Mouse (Mus musculus): ENCODE results near the gene Tmem196.

Gene Tmem196

GRCm38 (mm10) chr12:119945589-119946310 lies at the start of gene Tmem196:
TSS of gene Tmem196 (plus strand) at chr12:119945822.
- no peak for DNase-seq (ENCODE audit: low read depth, low spot score)

GRCm38 (mm10) chr12:119946311-119946692 lies 680 bp downstream of the Tmem196 start:
- DNase-seq (ENCODE audit: low read depth, low spot score): no peak

GRCm38 (mm10) chr12:119957041-119957440 lies 11.4 kb downstream of the Tmem196 start:
- DNase-seq (ENCODE audit: low read depth, low spot score): no peak

GRCm38 (mm10) chr12:119960730-119961129 lies 15.1 kb downstream of the Tmem196 start:
- DNase-seq (ENCODE audit: low read depth, low spot score): no peak

GRCm38 (mm10) chr12:119965373-119965772 lies 19.8 kb downstream of the Tmem196 start:
- DNase-seq (ENCODE audit: low read depth, low spot score): no peak

- DNase-seq (ENCODE audit: low read depth, low spot score): no peak
Observed at GRCm38 (mm10) chr12:119970068-119970467, 24.4 kb downstream of the Tmem196 start.

- DNase-seq (ENCODE audit: low read depth, low spot score): peak; percentile 14
Observed at GRCm38 (mm10) chr12:119981731-119982130, 36.1 kb downstream of the Tmem196 start.

- DNase-seq (ENCODE audit: low read depth, low spot score): no peak
Observed at GRCm38 (mm10) chr12:119998267-119998666, 52.6 kb downstream of the Tmem196 start.

- no peak for DNase-seq (ENCODE audit: low read depth, low spot score)
Observed at GRCm38 (mm10) chr12:120004280-120004679, 58.7 kb downstream of the Tmem196 start.

GRCm38 (mm10) chr12:120014768-120015167 lies 69.1 kb downstream of the Tmem196 start:
- DNase-seq (ENCODE audit: low read depth, low spot score): no peak

- DNase-seq (ENCODE audit: low read depth, low spot score): no peak
Observed at GRCm38 (mm10) chr12:120015201-120015600, 69.6 kb downstream of the Tmem196 start.

GRCm38 (mm10) chr12:120028089-120028959 lies 82.7 kb downstream of the Tmem196 start:
- DNase-seq (ENCODE audit: low read depth, low spot score): peak; percentile 61
